Mouse (Mus musculus): ENCODE results near the gene Apba2.

GRCm38 (mm10) chr7:64785040-64785439 lies 283.5 kb downstream of the Apba2 start:
- TF ChIP-seq CEBPB (IDR thresholded peaks at IDR 0.05; ENCODE audit: low read depth) (no peak), CTCF (IDR thresholded peaks at IDR 0.05; ENCODE audit: control insufficient read depth, insufficient read depth, insufficient read length) (no peak), MAX (IDR thresholded peaks at IDR 0.05) (no peak), USF1 (IDR thresholded peaks at IDR 0.05; ENCODE audit: low read depth) (no peak), FOSL1 (IDR thresholded peaks at IDR 0.05; ENCODE audit: insufficient read depth, low read length, poor library complexity, severe bottlenecking) (no peak)
